Mouse (Mus musculus): Measurements from ENCODE around the gene Prkd3.

DNA sequence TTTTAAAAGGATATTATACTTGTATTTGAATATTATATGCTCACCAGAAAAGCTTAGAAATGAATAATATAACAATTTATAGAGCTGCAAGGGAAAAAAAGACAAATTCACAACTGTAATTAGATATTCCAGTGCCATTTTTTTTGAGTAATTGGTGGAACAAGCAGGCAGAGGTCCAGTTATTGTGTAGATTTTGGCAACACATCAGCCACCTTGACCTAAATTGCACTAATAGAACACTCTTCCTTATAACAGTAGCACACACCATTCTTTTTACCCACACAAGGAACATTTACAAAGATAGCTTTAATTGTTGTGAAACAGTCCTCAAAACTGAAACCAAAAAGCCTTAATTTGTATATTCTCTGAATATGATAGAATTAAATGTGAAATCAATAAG lies 19.0 kb upstream of the Prkd3 start:
- no peak for TF ChIP-seq CTCF (conservative IDR thresholded peaks at IDR 0.05; ENCODE audit: low read length)
- no peak for TF ChIP-seq POU5F1 (IDR thresholded peaks at IDR 0.05; ENCODE audit: borderline replicate concordance, low read length)
- TF ChIP-seq NANOG (IDR thresholded peaks at IDR 0.05; ENCODE audit: borderline replicate concordance, low read length), result no peak

Measured in E14TG2a.4 (cell line).